In genomic region chr3:33914386-33914785, GRCm38 (mm10) we compare ENCODE assay signal across 22 mouse cellular contexts.
DNase-seq lines count a peak whose midpoint lies in the region; ATAC-seq and TF ChIP-seq lines count a peak whose summit lies in the region.
"Had no signal": no experiment of that assay in that cellular context is flagged by ENCODE, and none has a peak within 500 bp of the region (broad histone marks: within the 10 kb centered on the region; RNA-seq: fewer than 3 reads in every experiment).

No protein-coding gene starts in this region.

- ATAC-seq in intestine, postnatal 0 days, result no peak
- ATAC-seq in intestine, embryonic 15.5 days, result no peak
- ATAC-seq: forebrain, embryonic 16.5 days; liver, postnatal 0 days had no signal

- DNase-seq in A20 (ENCODE audit: low read depth, low spot score) (peak; percentile 39), ES-E14 (ENCODE audit: low read depth, low spot score) (peak; percentile 68)
- DNase-seq in frontal cortex, postnatal 14 days (ENCODE audit: low spot score in 2 of 2), result no peak
- DNase-seq in layer of hippocampus, postnatal 25 days (ENCODE audit: extremely low spot score in 1 of 2, low spot score in 1 of 2), result no peak
- no peak for DNase-seq in spleen, postnatal 36 days (ENCODE audit: low spot score in 2 of 2)
- DNase-seq: adrenal gland, adult 8-10 months; cerebellum, adult 11 months; cerebellum, postnatal 25 days; heart, postnatal 4 days; liver, postnatal 0 days; lung, postnatal 36 days had no signal

- no peaks in the 10 kb centered on the region for H3K4me1 ChIP-seq in intestine, postnatal 0 days (replicated peaks; ENCODE audit: control insufficient read depth, insufficient read depth, low read length)
- H3K4me1 ChIP-seq in intestine, embryonic 15.5 days (replicated peaks), result no peaks in the 10 kb centered on the region
- no peaks in the 10 kb centered on the region for H3K4me1 ChIP-seq in ES-E14 (ENCODE audit: control insufficient read depth in 2 of 2, insufficient read depth in 2 of 2, low read length in 2 of 2, poor library complexity in 1 of 2)
- H3K4me1 ChIP-seq in cortical plate, adult 2 months (ENCODE audit: control insufficient read depth, insufficient read depth, low read length), result no peaks in the 10 kb centered on the region
- H3K4me1 ChIP-seq: embryonic facial prominence, embryonic 12.5 days; heart, embryonic 13.5 days; kidney, embryonic 15.5 days; limb, embryonic 12.5 days; midbrain, embryonic 12.5 days; neural tube, embryonic 15.5 days had no signal

- no peak overlapping the region for H3K27ac ChIP-seq in intestine, postnatal 0 days (ENCODE audit: low read depth, low read length)
- no peak overlapping the region for H3K27ac ChIP-seq in intestine, embryonic 15.5 days
- no peak overlapping the region for H3K27ac ChIP-seq in ES-E14 (ENCODE audit: insufficient read depth, low read depth, low read length, poor library complexity, severe bottlenecking)
- no peak overlapping the region for H3K27ac ChIP-seq in cortical plate, adult 2 months (ENCODE audit: insufficient read depth, low read length)
- H3K27ac ChIP-seq: embryonic facial prominence, embryonic 12.5 days; heart, embryonic 13.5 days; kidney, embryonic 15.5 days; limb, embryonic 12.5 days; midbrain, embryonic 12.5 days; neural tube, embryonic 15.5 days had no signal

- no peak overlapping the region for H3K4me2 ChIP-seq in intestine, postnatal 0 days (replicated peaks; ENCODE audit: low read depth)
- no peak overlapping the region for H3K4me2 ChIP-seq in intestine, embryonic 15.5 days (replicated peaks)
- H3K4me2 ChIP-seq: embryonic facial prominence, embryonic 12.5 days; heart, embryonic 13.5 days; kidney, embryonic 15.5 days; limb, embryonic 12.5 days; midbrain, embryonic 12.5 days; neural tube, embryonic 15.5 days had no signal

- H3K9me3 ChIP-seq in intestine, postnatal 0 days (ENCODE audit: control insufficient read depth), result no peaks in the 10 kb centered on the region
- no peaks in the 10 kb centered on the region for H3K9me3 ChIP-seq in intestine, embryonic 15.5 days
- no peaks in the 10 kb centered on the region for H3K9me3 ChIP-seq in ES-E14 (ENCODE audit: control insufficient read depth, insufficient read depth, low read depth, low read length)
- H3K9me3 ChIP-seq: embryonic facial prominence, embryonic 12.5 days; heart, embryonic 13.5 days; kidney, embryonic 15.5 days; midbrain, embryonic 12.5 days; neural tube, embryonic 15.5 days had no signal

- no peaks in the 10 kb centered on the region for H3K27me3 ChIP-seq in intestine, postnatal 0 days (replicated peaks; ENCODE audit: control insufficient read depth, insufficient read depth, low read length)
- H3K27me3 ChIP-seq in intestine, embryonic 15.5 days (replicated peaks), result no peaks in the 10 kb centered on the region
- H3K27me3 ChIP-seq: embryonic facial prominence, embryonic 12.5 days; heart, embryonic 13.5 days; limb, embryonic 12.5 days had no signal

- in situ Hi-C loops in ES-E14 (cut with MboI; ENCODE audit: low sequenced_read_pairs in 2 of 2, unreplicated experiment in 2 of 2), result no loop called here

- TF ChIP-seq POLR2A in cortical plate, adult 2 months (IDR thresholded peaks at IDR 0.05; ENCODE audit: extremely low read depth, insufficient read depth, low read length), result no peak

- H3K4me3 ChIP-seq in intestine, postnatal 0 days (ENCODE audit: low read depth, low read length), result no peak overlapping the region
- H3K4me3 ChIP-seq in intestine, embryonic 15.5 days (replicated peaks), result no peak overlapping the region
- no peak overlapping the region for H3K4me3 ChIP-seq in ES-E14 (ENCODE audit: insufficient read depth in 1 of 2, low read depth in 1 of 2, low read length in 2 of 2, poor library complexity in 1 of 2, severe bottlenecking in 1 of 2)
- no peak overlapping the region for H3K4me3 ChIP-seq in cortical plate, adult 2 months (ENCODE audit: insufficient read depth, low read length)
- H3K4me3 ChIP-seq: embryonic facial prominence, embryonic 12.5 days; heart, embryonic 13.5 days; kidney, embryonic 15.5 days; limb, embryonic 12.5 days; midbrain, embryonic 12.5 days; myocyte; neural tube, embryonic 15.5 days had no signal

- H3K36me3 ChIP-seq in intestine, postnatal 0 days (ENCODE audit: control insufficient read depth, insufficient read depth), result no peaks in the 10 kb centered on the region
- H3K36me3 ChIP-seq in intestine, embryonic 15.5 days, result no peaks in the 10 kb centered on the region
- H3K36me3 ChIP-seq in ES-E14 (ENCODE audit: control insufficient read depth, insufficient read depth, low read length, poor library complexity, severe bottlenecking), result no peaks in the 10 kb centered on the region
- H3K36me3 ChIP-seq: embryonic facial prominence, embryonic 12.5 days; heart, embryonic 13.5 days; kidney, embryonic 15.5 days; limb, embryonic 12.5 days; midbrain, embryonic 12.5 days; neural tube, embryonic 15.5 days had no signal

- no peak overlapping the region for H3K9ac ChIP-seq in intestine, postnatal 0 days (ENCODE audit: low read depth, low read length)
- no peak overlapping the region for H3K9ac ChIP-seq in intestine, embryonic 15.5 days
- H3K9ac ChIP-seq in ES-E14 (ENCODE audit: insufficient read depth, low read depth, low read length, poor library complexity, severe bottlenecking), result no peak overlapping the region
- H3K9ac ChIP-seq: embryonic facial prominence, embryonic 12.5 days; heart, embryonic 13.5 days; kidney, embryonic 15.5 days; limb, embryonic 12.5 days; liver, postnatal 0 days; midbrain, embryonic 12.5 days; neural tube, embryonic 15.5 days had no signal

- WGBS in intestine, postnatal 0 days, result 59% methylated on average over 9 of the region's 9 CpGs
- WGBS in intestine, embryonic 15.5 days, result 59% methylated on average over 9 of the region's 9 CpGs

- TF ChIP-seq CTCF in intestine, postnatal 0 days (IDR thresholded peaks at IDR 0.05; ENCODE audit: low read depth), result peak; percentile 18; the same call in 1 of the 2 replicates
- TF ChIP-seq CTCF in cortical plate, adult 2 months (IDR thresholded peaks at IDR 0.05; ENCODE audit: extremely low read depth, insufficient read depth, low read length), result 0 out of 2 replicates have a peak, but pooled peaks have one; percentile 1

TF ChIP-seq in ES-E14, 5 proteins besides CTCF, POLR2A, EP300 and RAD21:
- TF ChIP-seq HCFC1 (IDR thresholded peaks at IDR 0.05; ENCODE audit: borderline replicate concordance, insufficient read depth, low read length) (no peak), ZC3H11A (IDR thresholded peaks at IDR 0.05; ENCODE audit: borderline replicate concordance, low read depth, low read length) (peak; percentile 50; the same call in 1 of the 2 replicates)
TF ChIP-seq in ES-E14: peak in this region for 1.

Comparison
In these comparisons a context has a peak if more than half of its experiments do, and no peak if none do; other contexts are left out.
1. DNase-seq: peak in A20 (single experiment) and ES-E14 (single experiment); none in frontal cortex, postnatal 14 days (0 of 2), layer of hippocampus, postnatal 25 days (0 of 2) and spleen, postnatal 36 days (0 of 2).